Mouse (Mus musculus) adrenal gland, postnatal 36 days (tissue): ENCODE results near the gene Gm4756. TPM values are rescaled to one million over a fixed set of nuclear protein-coding genes. Genes with fewer than 3 reads are reported as not detected.
A peak's percentile ranks its signal among the peaks of the same experiment; 100 is the strongest.
"Not testable (repeated sequence)": the region's sequence is repeated elsewhere in the genome, so short reads cannot be mapped to it uniquely, and the experiment has no call there.

Experiments
- DNase-seq, 2 experiments: peaks; one replicate each; pipeline ENCODE4 v3.0.0; 2021; ENCODE audit warnings: mixed read lengths in 1 of 2
- total RNA-seq, 2 experiments: library from RNA; stranded (reverse); gene quantifications; 2 replicates each; pipeline ENCODE4 v1.2.3; 2021

Gene Gm4756
- total RNA-seq, 2 experiments from 2014 or later, result not detected

DNA sequence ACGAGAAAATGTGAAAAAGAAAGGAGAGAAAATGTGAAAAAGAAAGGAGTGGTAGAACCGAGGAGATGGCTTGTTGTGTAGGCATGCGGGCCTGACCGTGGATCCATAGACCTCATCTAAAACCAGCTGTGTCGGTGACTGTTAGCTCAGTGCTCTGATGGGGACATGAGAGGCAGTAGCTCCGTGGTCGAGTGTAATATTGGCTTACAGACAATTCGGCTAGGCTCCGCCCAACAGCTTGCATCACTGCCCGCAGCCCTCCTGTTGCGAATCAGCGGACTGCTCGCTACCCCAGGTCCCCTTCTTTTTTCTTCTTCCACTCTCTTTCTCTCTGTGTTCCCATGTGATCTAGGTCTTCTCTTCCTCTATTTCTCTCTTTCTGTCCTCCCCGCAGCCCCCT is 540 bp downstream of the Gm4756 start:
- no peak for DNase-seq

DNA sequence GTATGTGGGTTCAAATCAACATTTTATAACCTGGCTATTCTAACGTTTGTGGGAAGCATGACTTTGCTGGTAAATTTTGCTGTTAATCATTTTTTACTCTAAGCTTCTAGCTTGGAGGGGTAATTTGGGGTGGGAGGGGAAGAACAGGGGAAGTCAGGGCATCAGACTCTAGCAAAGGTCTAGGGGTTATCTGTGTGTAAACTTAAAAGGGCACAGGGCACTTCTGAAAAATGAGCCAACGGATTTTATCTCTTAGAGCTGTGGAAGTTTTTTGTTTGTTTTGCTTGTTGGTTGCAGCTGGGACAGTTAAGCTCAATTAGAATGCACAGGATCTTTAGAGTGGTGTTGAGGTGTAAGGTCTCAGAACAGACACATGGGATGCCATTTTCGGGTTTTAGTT is 11.4 kb downstream of the Gm4756 start:
- no peak for DNase-seq

DNA sequence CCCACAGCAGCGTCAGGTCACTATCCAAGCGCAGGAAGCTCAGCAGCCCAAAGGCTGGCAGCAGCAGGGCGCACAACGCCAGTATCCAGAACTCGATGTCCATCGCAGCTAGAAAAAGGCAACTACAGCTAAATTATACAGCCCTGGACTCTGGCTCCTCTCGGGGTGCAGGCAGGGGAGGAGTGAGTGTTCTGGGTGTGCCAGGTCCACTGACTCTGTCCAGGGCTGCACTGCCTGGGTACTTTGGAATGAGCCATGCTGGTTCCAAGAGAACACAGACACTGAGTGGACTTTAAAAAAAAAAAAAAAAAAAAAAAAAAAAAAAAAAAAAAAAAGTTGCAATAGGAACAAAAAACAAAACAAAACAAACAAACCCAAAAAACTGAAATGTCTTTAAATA is 20.7 kb downstream of the Gm4756 start:
- no peak for DNase-seq

DNA sequence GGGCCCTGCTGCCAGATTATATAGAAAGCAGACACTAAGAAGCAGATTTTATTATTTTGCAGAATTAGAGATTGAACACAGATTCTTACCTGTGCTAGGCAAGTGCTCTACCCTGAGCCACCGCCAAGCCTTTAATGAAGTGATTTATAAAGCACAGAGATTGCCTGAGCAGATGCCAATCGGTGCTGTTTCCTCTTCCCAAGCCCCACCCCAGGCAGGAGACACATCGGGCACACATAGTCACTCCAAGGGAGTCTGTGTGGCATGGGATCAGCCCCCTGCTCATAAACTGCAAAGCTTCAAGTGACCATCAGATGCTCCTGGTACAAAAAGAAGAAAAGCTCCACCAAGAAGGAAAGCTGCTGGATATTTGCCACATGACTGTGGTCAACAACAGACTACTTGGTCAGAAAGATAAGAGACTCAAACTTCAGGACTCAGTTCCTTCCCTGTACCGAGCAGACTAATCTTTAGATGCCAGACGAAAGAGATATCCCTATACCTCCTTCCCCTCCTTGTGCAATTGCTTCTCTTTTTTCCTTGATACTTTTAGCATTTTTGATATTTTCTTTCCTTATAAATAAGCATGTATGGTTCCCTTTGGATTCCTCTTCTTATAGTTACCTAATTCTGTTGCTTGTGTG is 26.5 kb downstream of the Gm4756 start:
- no peak for DNase-seq

DNA sequence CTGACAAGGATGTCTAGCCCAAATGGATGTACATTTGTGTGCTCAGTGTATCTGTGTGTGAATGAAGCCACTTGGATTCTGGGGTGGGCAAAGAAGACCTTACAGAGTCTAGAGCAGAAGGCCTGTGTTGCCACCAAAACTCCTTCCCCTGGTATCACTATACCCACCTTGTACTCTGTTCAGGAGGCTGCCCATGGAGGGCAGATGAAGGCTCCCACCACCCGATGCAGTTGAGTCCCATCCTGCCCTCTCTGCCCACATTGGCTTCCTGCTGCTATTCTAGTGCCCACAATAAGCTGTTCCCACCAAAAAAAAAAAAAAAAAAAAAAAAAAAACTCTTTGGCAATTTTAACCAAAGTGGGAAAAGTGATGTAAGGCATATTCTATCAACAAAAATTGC is 28.0 kb downstream of the Gm4756 start:
- DNase-seq, result no peak

DNA sequence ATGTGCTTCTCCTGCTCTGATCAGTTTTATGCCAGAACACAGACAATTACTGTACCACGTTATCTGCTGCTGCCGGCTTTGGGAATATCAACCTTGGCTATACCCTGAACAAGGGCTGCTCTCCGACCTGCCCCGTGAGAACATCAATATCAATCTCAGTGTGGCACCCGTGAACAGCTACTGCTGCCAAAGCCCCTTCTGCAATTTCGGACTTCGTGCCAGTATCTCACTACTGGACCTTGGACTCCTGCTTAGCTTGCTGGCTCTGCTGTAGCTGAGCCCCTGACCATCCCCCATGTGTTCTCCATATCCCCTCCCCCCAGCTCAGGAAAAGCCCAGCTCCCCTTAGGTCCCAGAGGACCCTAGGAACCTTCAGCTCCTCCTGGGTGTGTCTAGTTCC is 28.6 kb downstream of the Gm4756 start:
- DNase-seq, result no peak

DNA sequence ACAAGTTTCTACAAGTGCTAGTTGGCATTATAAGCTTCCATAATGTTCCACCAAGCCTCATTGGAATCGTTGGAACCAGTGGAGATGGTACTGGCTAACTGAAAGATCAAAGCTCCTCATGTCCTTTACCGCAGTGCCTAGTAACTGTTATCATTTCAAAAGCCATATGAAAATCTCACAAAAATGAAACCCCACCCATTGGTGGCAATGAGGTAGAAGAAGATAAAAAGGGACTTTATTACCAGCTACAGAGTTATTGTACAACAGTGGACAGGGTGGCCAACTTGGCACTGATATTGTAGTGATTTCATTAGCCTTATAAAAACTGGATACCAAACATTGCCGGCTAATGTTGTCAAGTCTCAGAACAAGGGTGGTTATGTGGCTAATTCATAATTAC is 37.4 kb downstream of the Gm4756 start:
- DNase-seq, result no peak

DNA sequence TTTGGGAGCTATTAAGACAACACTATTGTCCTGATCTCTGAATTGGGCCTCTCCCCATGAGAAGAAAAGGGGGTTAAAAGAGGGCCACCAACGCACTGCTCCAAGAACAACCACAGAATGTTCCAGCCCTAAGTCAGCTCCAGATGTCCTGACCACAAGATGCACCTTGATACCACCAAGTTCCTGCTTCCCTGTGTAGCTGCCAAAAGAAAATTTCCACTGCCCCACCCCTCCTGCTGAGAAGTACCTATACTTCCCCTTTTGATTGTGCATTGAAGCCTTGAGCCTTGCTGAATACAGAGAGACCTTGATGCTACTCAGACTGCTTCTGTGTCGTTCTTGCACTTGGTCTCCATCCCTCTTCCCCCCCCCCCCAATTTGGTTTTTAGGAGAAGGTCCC is 50.7 kb downstream of the Gm4756 start:
- DNase-seq, result not testable (repeated sequence)

DNA sequence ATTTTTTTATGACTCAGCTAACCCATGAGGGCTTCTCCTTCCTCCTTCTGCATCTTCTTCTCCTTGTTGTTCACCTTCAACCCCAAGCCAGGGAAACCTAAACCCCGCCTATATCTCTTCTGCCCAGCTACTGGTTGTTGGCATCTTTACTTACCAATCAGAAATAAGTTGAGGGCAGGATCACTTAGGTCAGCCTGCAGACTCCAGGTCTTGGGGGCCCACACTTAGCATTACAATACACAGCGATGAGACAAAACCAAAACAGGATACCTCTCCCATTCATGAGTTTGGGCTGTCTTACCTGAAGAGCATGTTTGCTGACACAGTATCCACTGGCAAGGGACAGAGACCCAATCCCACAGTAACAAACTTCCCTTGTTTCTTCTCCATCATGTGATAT is 55.5 kb downstream of the Gm4756 start:
- DNase-seq, result no peak

DNA sequence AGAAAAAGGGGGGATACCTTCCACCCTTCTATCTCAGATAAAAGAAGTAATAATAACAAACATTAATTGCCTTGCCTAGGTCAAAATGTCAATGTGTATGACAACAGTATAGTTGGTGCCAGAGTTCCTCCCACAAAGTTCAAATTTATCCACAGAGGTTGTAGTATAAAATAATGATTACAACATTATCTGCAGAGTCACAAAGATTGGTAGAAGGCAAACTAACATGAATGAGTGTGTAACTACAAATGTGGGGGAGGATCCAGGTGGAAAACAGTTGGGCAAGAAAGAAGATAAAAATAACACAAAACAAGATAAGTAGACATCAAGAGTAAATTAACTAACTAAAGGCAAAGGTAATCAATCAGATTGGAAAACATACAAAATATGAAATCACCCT is 56.5 kb downstream of the Gm4756 start:
- no peak for DNase-seq

DNA sequence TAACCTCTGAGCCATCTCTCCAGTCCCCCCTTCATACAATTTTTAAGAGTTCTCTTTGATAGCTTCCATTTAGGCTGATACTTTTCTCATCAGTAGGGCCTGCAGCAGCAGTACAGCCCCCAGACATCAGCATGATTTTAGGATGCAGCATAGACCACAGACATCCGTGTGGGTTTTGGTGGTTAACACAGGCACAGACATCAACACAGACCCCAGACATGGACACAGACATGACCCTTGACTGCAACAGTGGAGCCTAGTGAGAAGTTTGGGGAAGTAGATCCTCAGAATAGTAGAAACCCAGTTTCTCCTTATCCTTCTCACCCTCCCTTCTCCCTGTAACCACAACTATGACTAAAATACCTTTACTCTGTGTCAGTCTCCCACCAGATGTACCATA is 64.1 kb downstream of the Gm4756 start:
- no peak for DNase-seq

DNA sequence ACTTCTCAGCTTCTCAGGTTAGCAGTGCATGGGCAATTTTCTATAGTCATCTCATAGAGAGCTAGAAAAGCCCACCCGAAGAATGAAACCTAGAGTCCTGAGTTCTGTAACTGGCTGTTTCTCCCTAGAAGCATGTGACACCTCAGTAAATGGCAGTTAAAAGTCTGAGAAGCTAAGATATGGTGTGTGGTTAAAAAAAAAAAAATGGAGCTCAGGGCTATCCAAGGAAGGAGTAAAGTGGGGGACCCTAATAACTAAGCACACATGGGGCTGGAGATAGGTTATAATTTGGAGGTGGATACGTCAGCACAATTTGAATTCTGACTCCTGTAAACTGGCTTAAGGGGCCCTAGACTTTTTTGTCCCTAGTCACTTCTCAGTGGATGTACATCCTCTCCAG is 66.4 kb downstream of the Gm4756 start:
- no peak for DNase-seq

DNA sequence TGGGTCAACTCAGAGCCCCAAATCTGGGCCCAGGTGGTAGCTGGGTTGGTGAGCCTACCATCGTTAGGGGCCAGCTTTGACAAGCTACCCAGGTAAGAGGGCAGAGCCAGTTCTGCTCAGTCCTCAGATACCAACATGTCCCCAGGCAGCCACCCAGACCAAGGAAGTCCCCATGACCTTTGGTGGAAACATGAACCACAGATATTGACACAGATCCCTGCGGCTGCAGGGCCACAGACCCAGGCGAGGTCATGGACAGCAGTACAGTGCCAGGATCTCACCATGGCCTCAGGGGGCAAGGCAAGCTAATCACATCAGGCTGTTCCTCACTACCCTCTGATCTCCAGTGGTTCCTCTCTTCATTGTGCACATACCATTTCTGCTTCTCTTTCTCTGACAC is 67.4 kb downstream of the Gm4756 start:
- peak; percentile 9 to 21 for DNase-seq

DNA sequence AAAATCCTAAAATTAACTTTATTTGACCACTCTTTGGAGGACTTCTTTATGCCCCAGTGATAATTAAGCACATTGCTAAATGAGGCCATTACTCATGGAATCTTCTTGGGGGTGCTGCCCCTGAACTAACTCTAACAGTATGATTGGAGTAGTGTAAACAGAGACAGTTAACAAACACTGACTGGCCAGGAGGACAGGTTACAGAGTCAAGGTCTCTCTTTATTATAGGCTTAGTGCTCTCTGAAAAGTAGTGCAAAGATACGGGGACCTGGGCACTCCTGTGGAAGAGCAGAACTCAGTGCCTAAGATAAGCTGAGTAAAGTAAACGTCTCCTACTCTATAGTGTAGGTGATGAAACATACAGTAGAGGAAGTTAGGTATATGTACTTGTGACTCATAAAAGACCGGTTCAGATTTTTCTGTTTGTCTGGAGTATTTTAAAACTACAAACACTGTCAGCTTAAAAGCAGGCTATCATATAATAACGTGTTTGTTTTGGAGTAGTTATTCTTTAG is 85.1 kb downstream of the Gm4756 start:
- no peak for DNase-seq

DNA sequence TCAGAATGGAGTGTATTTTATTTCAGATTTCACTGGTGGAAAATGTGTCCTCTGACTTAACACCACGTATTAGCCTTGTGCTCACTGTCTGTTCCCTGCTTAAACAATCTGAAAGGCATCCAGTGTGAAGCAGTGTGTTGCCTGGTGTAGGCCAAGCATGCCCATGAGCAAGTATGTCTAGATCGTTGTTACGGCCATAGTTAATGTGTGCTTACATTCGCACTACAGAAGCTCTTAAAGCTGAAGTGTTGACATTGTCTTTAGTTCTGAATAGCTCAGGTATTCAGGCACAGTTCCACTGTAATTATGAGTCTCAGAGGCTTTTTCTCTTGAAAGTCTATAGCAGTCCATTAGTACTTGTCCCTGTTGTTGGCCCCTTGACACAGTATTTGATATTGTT is 95.1 kb downstream of the Gm4756 start:
- DNase-seq, result no peak

DNA sequence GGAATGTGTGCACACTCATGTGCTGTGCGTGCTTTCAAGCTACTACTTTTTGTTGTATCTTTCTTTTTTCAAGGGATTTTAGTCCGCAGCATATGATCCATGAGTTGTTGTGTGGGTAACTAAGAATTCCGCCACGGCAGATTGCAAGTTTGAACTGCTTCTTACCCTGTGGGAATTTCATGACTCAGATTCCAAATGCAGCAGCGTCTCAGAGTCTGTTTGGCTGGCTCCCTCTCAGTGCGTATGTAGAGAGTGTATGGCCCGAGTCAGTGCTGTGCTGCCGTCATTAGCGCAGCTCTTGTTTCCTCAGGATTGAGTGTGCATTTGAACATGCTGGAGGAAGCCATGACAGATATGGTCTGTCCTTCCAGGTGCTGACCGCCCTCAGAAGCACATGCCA is 110.9 kb downstream of the Gm4756 start:
- DNase-seq, result no peak

DNA sequence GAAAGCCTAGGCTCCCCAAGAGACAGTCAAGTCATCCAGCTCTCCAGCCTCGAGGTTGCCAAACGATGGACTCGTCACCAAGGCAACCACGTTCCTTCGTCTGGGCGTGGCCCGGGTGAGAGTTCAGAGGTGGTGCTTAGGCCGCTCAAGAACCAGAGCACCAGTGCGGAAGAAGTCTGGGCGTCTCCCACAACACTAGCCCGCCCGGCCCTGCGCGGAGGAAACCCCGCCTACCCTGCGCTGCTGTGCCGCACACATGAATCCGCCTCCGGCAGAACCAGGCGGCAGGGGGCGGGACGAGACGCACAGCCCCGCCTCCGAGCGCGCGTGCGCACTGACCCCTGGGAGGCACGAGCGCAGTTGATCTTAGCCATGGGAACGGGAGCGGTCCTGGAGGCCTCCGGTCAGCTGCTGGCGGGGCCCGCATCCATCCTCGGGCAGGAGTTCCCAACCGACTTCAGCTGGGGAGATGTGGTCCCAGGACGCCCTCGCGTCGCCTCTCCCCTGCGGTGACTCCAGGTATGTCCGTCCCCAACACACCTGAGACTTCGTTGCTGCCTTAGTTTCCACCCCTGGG is 113.4 kb downstream of the Gm4756 start, which contains the start of gene Pcnx4:
Gene Pcnx4, plus strand, starts transcription at position 363 of the 577 bp plus-strand sequence.
- peak; percentile 99 for DNase-seq

DNA sequence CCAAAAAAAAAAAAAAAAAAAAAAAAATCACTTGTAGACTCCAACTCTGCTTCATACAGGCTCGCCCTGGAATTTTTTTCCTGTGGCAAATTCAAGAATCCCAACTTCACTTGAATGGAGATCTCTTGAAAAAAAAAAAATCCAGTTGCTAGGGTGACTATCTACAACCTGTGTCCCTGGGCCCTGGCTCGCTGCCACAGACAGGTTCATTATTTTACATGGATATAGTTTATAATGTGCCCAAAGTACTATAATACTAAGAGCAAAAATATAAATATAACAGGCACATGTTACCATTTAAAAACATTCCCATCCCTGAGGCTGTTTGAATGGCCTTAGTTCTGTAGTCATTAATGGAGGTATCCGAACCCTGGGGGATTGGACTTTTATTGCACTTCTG is 113.9 kb downstream of the Gm4756 start:
- no peak for DNase-seq

DNA sequence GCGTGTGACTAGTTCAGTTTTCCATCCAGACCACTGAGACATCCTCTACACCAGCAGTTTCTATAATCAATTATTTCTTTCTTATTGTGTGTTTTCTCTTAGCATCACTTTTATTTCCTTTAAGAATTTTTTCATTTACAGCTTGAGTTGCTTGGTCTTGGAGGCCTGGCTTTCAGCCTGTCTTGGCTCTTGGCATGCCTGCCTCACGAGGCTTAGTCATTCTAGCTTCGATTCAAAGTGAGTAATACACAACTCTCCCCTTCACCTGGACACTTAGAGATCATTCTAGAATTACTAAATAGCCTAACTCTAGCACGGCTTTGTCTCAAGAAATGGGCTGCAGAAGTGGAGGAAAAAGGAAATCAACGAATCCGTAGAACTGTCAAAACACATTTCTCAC is 115.5 kb downstream of the Gm4756 start:
- DNase-seq, result no peak

DNA sequence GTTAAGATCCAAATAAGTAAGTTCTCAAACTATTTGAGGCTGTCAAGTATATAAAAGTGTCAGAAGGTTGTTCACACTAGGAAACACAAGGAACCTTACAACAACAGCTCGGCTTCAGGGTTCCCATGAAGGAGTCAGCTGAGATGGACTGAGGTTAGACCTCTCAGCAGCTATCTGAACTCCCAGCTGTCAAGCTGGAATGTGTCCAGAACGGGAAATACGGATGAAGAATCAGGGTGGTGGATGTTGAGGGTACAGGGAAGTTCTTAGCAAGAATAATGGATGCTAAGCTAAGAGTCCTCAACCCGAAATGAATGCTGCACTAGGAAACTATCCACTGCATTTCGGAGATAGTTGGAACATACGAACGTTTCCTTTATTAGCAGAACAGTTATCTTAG is 117.2 kb downstream of the Gm4756 start:
- DNase-seq, result no peak
